Mouse (Mus musculus): ENCODE data around the gene Hoxb7.

- TF ChIP-seq CTCF (IDR thresholded peaks at IDR 0.05; ENCODE audit: low read depth, low read length) (no peak), EP300 (IDR thresholded peaks at IDR 0.05; ENCODE audit: insufficient read depth, low read depth, low read length) (no peak), POLR2A (IDR thresholded peaks at IDR 0.05; ENCODE audit: insufficient read depth, low read length) (no peak)
These were observed 3.4 kb downstream of the Hoxb7 start for GRCm38 (mm10) chr11:96289837-96290236.

All from ES-Bruce4 (cell line).